Mouse (Mus musculus) intestine, postnatal 0 days (tissue): ENCODE data around the gene Gabrb3. TPM values are rescaled to one million over a fixed set of nuclear protein-coding genes. Genes with fewer than 3 reads are reported as not detected.

Experiments
- ATAC-seq: fragments of 200-750 bp; cut with Nextera tagmentation; 2 replicates; pipeline ENCODE4 v1.8.0; 2017; ENCODE audit warnings: mild to moderate bottlenecking, moderate TSS enrichment, moderate library complexity
- H3K27ac ChIP-seq: fragments of 300-500 bp; sonication (generic); 2 replicates; pipeline ENCODE4 v1.5.1; 2014; ENCODE audit warnings: mild to moderate bottlenecking, low read depth, low read length, moderate library complexity
- H3K27me3 ChIP-seq: fragments of 300-500 bp; sonication (generic); replicated peaks from 2 replicates; pipeline ENCODE4 v1.6.1; 2014; ENCODE audit warnings: low read length, mixed read lengths; ENCODE audit not compliant: control insufficient read depth, insufficient read depth
- H3K36me3 ChIP-seq: fragments of 300-500 bp; sonication (generic); 2 replicates; pipeline ENCODE4 v1.6.1; 2014; ENCODE audit warnings: mild to moderate bottlenecking, moderate library complexity; ENCODE audit not compliant: control insufficient read depth, insufficient read depth
- H3K4me1 ChIP-seq: fragments of 300-500 bp; sonication (generic); replicated peaks from 2 replicates; pipeline ENCODE4 v1.6.1; 2014; ENCODE audit warnings: antibody characterized with exemption, low read length, mixed read lengths; ENCODE audit not compliant: control insufficient read depth, insufficient read depth
- H3K4me2 ChIP-seq: fragments of 300-500 bp; sonication (generic); replicated peaks from 2 replicates; pipeline ENCODE4 v1.6.1; 2014; ENCODE audit warnings: low read depth, mild to moderate bottlenecking, moderate library complexity
- H3K4me3 ChIP-seq: fragments of 300-500 bp; sonication (generic); 2 replicates; pipeline ENCODE4 v1.5.1; 2014; ENCODE audit warnings: low read depth, low read length
- H3K9ac ChIP-seq: fragments of 300-500 bp; sonication (generic); 2 replicates; pipeline ENCODE4 v1.6.1; 2014; ENCODE audit warnings: mild to moderate bottlenecking, low read depth, low read length
- H3K9me3 ChIP-seq: fragments of 300-500 bp; sonication (generic); 2 replicates; pipeline ENCODE4 v1.6.1; 2016; ENCODE audit warnings: mixed run types; ENCODE audit not compliant: control insufficient read depth
- CTCF ChIP-seq: sonication (generic); IDR thresholded peaks from 2 replicates; pipeline ENCODE4 v1.5.1; 2016; ENCODE audit warnings: low read depth, mild to moderate bottlenecking, control low read depth, antibody characterized with exemption, moderate library complexity
- WGBS: fragments of 180-500 bp; shearing (Covaris S2); extraction: QIAGEN DNeasy Blood & Tissue Kit; methylation state at CpG from one replicate; pipeline ENCODE4 v1.1.7; 2014; 5-methylcytosine and 5-hydroxymethylcytosine counted together
- polyA plus RNA-seq: library from polyadenylated mRNA; unstranded; fragments of >200 nt; fragmentation: Nextera tagmentation; extraction: Ambion mirVana; gene quantifications from 2 replicates; pipeline ENCODE4 v1.2.1, GENCODE M21; 2015

Gabrb3 gene
- polyA plus RNA-seq, 1 experiment from 2014 or later, result 4.3 TPM

DNA sequence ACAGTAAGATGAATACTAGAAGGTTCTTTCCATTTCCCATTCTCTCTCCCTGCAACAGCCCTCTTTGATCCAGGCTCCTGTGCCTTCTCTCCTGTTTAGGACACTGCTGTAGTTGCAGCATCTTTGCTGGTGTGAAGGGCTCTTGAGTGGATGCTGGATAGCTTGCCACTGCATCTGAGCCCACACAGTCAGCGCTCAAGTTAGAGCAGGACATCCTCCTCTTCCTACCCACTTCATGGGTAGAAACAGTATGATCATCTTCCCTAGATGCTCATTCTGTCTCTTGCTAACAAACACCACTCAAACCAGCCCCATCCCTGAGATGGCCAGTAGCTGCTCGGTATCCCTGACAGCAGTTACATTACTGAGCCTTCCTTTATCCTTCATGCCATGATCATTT is 227.9 kb downstream of the Gabrb3 start:
- Histone ChIP-seq H3K4me1 (no peaks in the 10 kb centered on the region), H3K9ac (no peak overlapping the region), H3K4me2 (no peak overlapping the region), H3K27ac (no peak overlapping the region), H3K36me3 (no peaks in the 10 kb centered on the region), H3K27me3 (no peaks in the 10 kb centered on the region), H3K4me3 (no peak overlapping the region), H3K9me3 (no peaks in the 10 kb centered on the region)
- ATAC-seq, result no peak
- TF ChIP-seq CTCF, result no peak
- WGBS, result 87% methylated on average over 2 of the region's 2 CpGs

GRCm38 (mm10) chr7:57648136-57648755 is 228.8 kb downstream of the Gabrb3 start:
- H3K36me3 ChIP-seq, result no peaks in the 10 kb centered on the region
- no peak overlapping the region for H3K9ac ChIP-seq
- WGBS, result 89% methylated on average over 4 of the region's 4 CpGs
- no peak for TF ChIP-seq CTCF
- no peak overlapping the region for H3K27ac ChIP-seq
- H3K4me1 ChIP-seq, result no peaks in the 10 kb centered on the region
- no peak overlapping the region for H3K4me3 ChIP-seq
- no peak for ATAC-seq
- H3K9me3 ChIP-seq, result no peaks in the 10 kb centered on the region
- no peaks in the 10 kb centered on the region for H3K27me3 ChIP-seq
- no peak overlapping the region for H3K4me2 ChIP-seq

DNA sequence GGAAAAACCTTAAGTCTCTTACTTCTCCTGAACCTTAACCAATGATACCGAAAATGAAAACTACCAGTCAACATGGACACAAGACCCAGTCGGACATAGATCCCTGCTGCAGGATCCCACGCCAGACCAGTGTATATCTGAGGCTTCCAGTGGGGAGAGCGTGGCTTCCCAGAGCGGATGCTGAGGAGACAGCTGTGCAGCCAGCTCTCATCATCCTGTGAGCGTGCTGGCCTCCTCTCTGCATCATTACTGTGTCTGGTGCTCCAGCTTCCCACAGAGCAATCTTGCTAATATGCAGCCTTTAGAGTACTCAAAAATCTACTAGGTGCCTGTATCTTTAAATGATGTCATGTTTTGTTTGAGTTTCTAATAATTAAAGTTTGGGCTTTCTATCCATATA is 257.9 kb downstream of the Gabrb3 start:
- no peaks in the 10 kb centered on the region for H3K9me3 ChIP-seq
- 88% methylated on average over 6 of the region's 6 CpGs for WGBS
- H3K4me3 ChIP-seq, result no peak overlapping the region
- TF ChIP-seq CTCF, result no peak
- H3K27ac ChIP-seq, result no peak overlapping the region
- no peaks in the 10 kb centered on the region for H3K4me1 ChIP-seq
- no peaks in the 10 kb centered on the region for H3K27me3 ChIP-seq
- no peak for ATAC-seq
- no peak overlapping the region for H3K4me2 ChIP-seq
- H3K36me3 ChIP-seq, result no peaks in the 10 kb centered on the region
- H3K9ac ChIP-seq, result no peak overlapping the region

GRCm38 (mm10) chr7:57689836-57690235 is 270.3 kb downstream of the Gabrb3 start:
- Histone ChIP-seq H3K9ac (no peak overlapping the region), H3K4me3 (no peak overlapping the region), H3K27me3 (no peaks in the 10 kb centered on the region), H3K27ac (no peak overlapping the region), H3K36me3 (no peaks in the 10 kb centered on the region), H3K9me3 (no peaks in the 10 kb centered on the region), H3K4me2 (no peak overlapping the region), H3K4me1 (no peaks in the 10 kb centered on the region)
- no peak for ATAC-seq
- no peak for TF ChIP-seq CTCF
- 71% methylated on average over 4 of the region's 4 CpGs for WGBS

DNA sequence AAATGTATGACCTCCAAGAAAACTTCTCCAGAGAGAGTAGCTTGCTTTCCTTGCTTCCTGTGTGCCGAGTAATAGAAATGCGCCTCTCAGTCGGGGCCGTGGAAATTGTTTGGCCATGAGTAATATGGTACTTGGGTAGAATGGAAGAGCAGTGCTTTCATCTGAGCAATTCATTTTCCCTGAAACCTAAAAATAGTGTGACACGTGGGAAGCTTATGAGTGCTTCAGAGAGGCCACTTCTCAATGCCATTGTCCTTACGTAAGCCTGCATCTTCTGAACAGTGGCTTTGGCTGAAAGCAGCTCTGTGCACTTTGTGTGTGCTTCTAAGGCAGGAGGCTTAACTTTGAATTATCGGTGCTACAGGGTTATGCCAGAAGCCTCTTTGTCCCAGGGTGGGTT is 280.9 kb downstream of the Gabrb3 start:
- 80% methylated on average over 7 of the region's 7 CpGs for WGBS
- Histone ChIP-seq H3K4me1 (no peaks in the 10 kb centered on the region), H3K27ac (no peak overlapping the region), H3K9ac (no peak overlapping the region), H3K4me2 (no peak overlapping the region), H3K27me3 (no peaks in the 10 kb centered on the region), H3K36me3 (no peaks in the 10 kb centered on the region), H3K4me3 (no peak overlapping the region), H3K9me3 (no peaks in the 10 kb centered on the region)
- no peak for TF ChIP-seq CTCF
- ATAC-seq, result no peak

DNA sequence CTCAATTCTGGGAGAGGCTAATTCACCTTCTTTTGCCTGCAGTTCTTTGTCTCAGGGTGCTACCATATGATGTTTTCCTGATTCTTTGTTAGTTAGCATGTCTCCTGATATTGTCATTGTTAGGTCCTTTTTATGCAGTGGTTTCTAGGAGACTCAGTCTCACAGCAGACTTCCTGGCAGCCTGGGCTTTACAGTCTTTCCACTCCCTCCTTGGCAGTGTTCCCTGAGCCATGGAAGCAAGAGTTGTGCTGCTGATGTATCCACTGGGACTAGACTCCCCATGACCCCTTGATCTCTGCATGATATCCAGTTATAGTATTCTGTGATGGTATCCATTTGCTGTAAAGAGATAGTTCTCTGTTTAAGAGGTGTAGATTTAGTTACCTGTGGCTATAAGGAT is 281.6 kb downstream of the Gabrb3 start:
- H3K9me3 ChIP-seq, result no peaks in the 10 kb centered on the region
- H3K9ac ChIP-seq, result no peak overlapping the region
- no peak for TF ChIP-seq CTCF
- ATAC-seq, result no peak
- H3K4me1 ChIP-seq, result no peaks in the 10 kb centered on the region
- H3K27ac ChIP-seq, result no peak overlapping the region
- H3K4me3 ChIP-seq, result no peak overlapping the region
- no peaks in the 10 kb centered on the region for H3K36me3 ChIP-seq
- H3K4me2 ChIP-seq, result no peak overlapping the region
- no peaks in the 10 kb centered on the region for H3K27me3 ChIP-seq

GRCm38 (mm10) chr7:57703580-57703979 is 284.1 kb downstream of the Gabrb3 start:
- no peak overlapping the region for H3K4me2 ChIP-seq
- ATAC-seq, result no peak
- 54% methylated on average over 1 of the region's 1 CpGs for WGBS
- H3K9ac ChIP-seq, result no peak overlapping the region
- H3K4me1 ChIP-seq, result no peaks in the 10 kb centered on the region
- TF ChIP-seq CTCF, result no peak
- H3K36me3 ChIP-seq, result no peaks in the 10 kb centered on the region
- H3K9me3 ChIP-seq, result no peaks in the 10 kb centered on the region
- no peaks in the 10 kb centered on the region for H3K27me3 ChIP-seq
- no peak overlapping the region for H3K4me3 ChIP-seq
- no peak overlapping the region for H3K27ac ChIP-seq
